Mouse (Mus musculus) retina, postnatal 7 days (tissue): Measurements from ENCODE around the gene Cdh12.

Source experiments
- DNase-seq: peaks from one replicate; pipeline ENCODE4 v3.0.0-alpha.2; 2012; ENCODE audit warnings: low read depth, low spot score

Gene Cdh12

GRCm38 (mm10) chr15:20696229-20696628 lies 247.2 kb downstream of the Cdh12 start:
- no peak for DNase-seq

DNA sequence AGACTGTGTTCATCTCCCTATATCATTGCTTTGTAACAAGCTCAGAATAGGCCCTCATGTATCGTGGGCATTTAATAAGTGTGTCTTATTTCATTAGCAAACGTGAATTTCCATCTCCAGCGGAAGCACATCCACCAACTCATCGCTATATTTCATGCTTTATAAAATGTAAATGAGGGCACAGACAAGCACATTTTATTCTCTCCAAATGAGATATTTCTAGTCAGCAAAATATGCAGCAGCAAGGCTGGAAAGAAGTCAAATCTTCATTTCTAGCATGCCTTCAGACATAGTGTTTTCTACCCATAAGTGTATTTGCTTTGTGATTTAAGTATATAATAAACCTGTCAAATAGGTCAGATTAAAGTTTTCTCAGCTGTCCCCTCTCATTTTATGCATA lies 262.8 kb downstream of the Cdh12 start:
- no peak for DNase-seq

DNA sequence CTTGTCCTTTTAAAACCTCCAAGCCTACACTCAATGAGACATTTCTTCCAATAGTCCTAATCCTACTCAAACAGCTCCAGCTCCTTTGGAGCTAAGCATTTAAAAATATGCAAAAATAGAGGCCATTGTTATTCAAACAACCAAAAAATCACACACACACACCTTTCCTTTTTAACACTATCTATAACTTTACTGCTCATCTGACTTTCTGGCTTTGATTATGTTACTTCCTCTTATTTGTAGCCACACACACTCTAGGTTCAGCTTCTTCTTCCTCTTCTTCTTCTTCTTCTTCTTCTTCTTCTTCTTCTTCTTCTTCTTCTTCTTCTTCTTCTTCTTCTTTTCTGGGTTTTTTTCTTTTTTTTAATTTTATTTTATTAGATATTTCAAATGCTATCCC lies 323.2 kb downstream of the Cdh12 start:
- no peak for DNase-seq

- no peak for DNase-seq
These were observed 324.4 kb downstream of the Cdh12 start for GRCm38 (mm10) chr15:20773423-20773822.

DNA sequence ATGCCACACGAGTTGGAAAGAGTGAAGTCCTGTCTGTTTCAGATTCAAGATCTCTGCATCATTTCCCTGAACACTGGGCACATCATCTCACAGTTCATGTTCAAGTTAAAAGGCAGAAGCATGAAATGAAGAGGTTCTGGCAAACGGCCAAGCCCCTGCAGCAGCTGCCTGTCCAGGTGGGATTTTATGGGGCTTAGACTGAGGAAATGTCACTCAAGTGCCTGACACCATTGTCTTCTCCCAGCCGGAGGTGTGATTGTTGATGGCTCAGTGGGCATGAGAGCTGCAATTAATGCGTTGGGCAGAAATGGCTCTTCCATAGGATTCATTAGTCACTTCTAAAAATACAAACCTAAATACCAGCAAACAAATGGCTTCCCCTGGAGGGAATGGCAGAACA lies 347.9 kb downstream of the Cdh12 start:
- no peak for DNase-seq

DNA sequence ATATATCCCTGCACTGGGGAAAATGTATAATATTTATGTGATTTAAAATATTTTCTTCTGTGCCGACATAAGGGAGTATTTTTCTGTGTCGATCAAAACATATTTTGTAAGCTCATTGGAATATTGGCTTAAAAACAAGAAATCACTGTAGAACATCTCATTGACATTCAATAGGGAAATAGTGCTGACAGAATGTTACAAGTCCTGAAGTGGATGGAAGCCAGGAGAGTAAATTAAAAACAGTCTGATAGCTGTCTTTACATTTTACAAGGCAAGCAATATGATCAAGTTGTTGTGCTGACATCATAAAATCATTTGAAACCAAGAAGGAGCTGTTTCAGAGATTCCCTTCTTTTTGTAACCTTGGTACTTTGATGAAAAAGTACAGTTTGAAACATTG lies 349.5 kb downstream of the Cdh12 start:
- no peak for DNase-seq

DNA sequence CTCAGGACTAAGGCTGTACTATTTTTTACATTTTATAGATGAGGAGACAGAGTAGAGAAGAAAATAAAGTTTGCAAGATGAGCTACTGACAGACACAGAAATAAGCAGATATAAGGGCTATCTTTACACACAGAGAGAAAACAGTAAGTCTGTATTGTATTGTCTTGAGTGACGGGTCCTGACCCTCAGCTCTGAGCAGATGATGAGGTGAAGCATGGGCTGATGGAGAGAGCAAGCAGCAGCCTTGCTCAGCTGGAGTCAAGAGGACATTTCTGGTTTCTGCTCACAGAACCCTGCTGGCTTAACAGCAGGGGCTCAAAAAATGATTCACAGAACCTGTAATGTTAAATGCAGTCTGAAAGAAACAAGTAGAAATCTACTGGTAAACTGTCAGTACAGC lies 386.8 kb downstream of the Cdh12 start:
- no peak for DNase-seq

DNA sequence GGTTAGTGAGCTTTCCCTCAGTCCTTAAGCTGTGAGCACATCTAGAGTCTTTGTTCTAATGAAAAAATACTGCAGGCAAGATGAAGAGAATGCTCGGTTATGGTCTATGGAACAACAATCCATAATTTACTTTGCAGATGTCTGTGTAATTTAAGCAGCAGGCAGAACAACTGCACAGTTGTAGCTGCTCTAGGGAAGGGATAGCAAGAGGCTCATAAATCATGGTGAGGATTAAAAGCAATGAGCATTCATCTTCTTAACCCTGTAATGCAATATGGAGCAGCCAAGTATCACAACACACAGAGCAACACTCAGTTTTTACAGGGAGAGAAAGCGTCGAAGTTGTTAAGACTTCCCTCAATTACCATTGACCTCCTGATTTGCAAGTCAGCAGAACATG lies 387.9 kb downstream of the Cdh12 start:
- no peak for DNase-seq

DNA sequence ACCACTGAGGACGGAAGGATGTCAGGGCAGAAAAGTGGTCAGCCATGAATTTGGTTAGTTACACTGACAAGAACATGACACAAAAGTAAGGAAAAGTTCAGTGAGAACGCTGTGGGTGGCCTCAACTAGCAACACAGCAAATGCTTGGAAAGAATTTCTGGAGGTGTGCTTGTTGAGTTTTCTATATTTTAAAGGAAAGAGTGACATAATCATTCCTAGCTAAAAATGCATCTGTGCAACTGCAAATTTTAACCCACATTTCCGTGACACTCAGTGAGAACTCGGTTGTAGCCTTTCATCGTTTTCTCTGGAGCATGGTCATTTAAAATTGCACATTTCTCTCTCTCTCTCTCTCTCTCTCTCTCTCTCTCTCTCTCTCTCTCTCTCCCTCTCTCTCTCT lies 392.4 kb downstream of the Cdh12 start:
- no peak for DNase-seq

GRCm38 (mm10) chr15:20863076-20863475 lies 414.0 kb downstream of the Cdh12 start:
- DNase-seq = no peak

DNA sequence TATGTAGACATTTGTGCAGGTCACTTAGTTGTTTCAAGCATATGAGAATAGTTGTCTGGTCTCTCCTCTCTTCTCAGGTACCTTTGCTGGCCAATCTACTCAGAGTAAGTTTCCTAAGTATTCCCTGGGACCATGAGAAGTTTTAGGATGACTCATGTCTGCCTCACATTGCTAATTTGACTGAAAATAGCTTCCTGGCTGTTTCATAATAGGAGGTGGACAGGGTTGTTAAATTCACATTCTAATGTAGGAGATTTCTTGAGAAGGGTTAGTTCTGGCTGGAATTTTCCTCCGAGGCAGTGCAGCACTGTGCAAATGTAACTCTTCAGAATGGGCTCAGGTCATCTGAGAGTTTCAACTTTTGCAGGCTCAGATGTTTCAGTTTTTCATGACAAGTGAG lies 423.5 kb downstream of the Cdh12 start:
- DNase-seq = no peak

DNA sequence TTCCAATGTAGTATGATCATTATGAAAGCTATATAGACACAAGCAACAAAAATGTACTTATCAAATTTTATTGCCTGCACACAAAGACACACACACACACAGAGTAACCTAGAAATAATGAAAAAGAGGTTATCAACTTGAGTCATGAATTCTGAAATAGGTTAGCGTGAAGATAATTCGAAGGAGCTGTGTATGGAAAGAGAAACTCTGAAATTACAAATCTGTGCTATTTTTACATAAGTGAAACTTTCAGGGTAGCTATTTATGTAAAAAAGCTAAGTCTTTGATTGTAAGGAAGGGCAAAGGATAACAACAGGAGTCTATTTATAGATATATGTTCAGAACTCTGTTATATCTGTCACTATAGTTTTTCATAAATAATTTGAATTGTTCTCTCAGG lies 427.9 kb downstream of the Cdh12 start:
- DNase-seq = no peak

- no peak for DNase-seq
These were observed 444.4 kb downstream of the Cdh12 start for GRCm38 (mm10) chr15:20893471-20893870.

- DNase-seq = no peak
These were observed 453.5 kb downstream of the Cdh12 start for GRCm38 (mm10) chr15:20902568-20902967.

DNA sequence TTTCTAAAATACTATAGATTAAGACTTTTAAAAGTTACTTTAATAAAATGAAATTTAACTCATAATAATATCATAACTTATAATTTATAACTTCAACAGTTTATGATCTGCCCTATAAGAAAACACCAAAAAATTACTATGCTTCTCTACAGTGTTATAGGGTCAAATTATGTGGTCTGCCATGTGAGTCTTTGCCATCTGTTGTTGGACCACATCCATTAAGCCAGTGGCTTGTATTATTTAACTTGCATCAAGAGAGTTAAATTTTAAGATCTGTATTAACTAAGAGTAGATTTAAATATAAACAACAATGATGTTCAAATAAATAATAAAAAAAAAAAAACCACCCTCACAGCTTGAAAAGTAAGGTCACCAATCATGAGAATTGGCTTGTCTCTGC lies 479.2 kb downstream of the Cdh12 start:
- no peak for DNase-seq

DNA sequence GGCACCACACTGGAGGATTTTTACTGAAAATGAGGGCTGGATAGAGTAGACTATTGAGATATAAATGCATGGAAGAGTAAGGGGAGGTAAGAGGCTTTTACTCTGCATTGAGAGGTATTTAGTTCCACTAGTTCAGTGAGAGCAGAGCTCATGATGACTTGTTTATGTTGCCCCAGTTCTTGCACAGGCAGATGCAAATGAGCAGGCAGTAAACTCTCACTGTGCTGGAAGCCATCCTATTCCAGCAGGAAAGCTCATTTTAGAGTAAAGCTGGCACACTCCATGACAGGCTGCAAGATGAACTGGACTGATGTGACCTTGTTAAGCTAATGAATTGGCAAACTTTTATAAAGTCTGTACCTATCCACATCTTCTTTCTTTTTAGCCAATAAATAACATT lies 494.9 kb downstream of the Cdh12 start:
- DNase-seq = no peak

- DNase-seq = no peak
These were observed 518.4 kb downstream of the Cdh12 start for GRCm38 (mm10) chr15:20967463-20967862.

DNA sequence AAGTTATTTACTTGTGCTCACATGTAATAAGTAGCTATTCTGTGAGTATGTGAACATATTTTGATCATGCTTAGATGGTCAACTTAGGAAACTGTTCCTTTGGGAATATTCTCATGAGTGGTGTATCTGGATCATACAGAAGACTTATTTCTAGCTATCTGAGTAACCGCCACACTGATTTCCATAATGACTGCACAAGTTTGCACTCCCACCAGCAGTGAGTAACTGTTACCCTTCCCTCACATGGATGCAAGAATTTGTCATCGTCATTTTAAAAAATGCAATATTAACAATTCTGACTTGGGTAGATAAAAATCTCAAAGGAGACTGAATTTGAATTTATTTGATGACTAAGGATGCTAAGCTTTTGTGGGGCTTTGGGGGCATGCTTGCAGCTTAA lies 522.0 kb downstream of the Cdh12 start:
- DNase-seq = no peak

DNA sequence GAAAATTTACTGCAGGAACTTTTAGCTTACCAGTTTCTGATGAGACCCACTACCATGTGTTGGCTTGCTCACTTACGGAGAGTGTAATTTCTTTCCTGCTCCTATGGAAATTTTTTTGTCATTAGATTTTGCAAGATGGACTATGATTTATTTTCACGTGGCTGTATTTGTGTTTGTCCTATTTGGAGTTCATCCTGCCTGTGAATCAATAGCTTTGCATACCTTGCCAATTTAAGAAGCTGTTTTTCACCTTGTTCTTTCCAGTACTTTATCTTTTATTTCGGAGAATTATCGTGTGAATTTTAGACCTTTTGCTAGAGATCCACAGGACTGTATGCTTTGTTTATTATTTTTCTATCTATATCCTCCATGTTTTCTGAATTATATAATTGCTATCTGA lies 551.5 kb downstream of the Cdh12 start:
- DNase-seq = no peak

GRCm38 (mm10) chr15:21007931-21008330 lies 558.9 kb downstream of the Cdh12 start:
- no peak for DNase-seq

DNA sequence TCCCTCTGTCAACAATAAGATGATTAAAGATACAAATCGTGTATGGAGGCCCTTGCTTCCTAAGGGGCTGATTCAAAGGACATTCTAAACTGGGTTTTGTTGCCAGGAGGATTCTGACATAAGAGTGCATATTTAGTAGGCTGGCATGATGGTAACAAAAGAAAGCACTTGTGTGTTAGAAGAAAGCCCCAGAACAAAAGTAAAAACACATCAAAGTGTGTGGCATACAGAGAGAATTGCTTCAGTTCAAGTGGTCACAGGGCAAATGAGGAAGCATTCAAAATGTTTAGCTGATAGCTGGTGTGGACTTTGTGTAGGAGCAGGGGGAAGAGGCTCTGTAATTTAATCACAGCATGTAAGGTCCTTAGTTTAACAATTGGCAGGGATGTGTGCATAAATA lies 559.4 kb downstream of the Cdh12 start:
- no peak for DNase-seq

- DNase-seq = no peak
These were observed 559.9 kb downstream of the Cdh12 start for GRCm38 (mm10) chr15:21008969-21009368.

DNA sequence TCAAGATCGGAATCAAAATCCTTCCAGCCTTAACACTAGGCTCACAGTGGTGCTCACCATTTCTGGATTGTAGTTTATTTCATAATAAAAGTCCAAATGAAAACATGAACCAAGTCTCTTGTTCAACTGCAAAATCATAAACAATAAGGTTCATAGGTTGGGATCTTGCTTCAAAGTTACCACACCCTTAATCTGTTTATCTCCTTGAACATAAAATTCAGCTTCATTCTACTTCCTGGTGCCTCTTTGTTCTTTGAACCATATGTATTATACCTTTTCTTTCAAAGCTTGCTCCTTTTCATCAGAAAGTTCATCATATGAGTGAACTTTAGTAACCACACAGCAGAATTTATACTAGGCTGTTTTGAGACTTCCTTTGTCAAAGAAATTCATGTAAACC lies 614.6 kb downstream of the Cdh12 start:
- DNase-seq = no peak

GRCm38 (mm10) chr15:21069264-21069663 lies 620.2 kb downstream of the Cdh12 start:
- DNase-seq = no peak

DNA sequence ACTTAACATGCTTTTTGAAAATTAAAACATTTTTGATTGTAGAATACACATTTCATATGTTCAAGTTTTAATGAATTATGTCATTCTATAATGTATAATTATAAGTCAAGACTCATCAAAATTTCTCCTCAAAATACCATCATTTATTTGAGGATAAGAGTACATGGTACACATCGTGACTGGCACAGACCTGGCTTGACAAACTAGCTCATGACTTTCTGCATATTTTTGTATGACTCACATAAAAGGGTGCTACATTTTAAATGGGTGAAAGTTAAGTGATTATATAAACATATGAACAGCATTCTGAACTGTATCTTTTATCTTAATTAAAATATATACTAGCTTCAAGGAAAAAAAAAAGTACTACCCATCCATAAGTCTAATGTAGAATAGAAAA lies 643.8 kb downstream of the Cdh12 start:
- DNase-seq = no peak
